Mouse (Mus musculus): ENCODE measurements around the gene Slc37a3.

DNA sequence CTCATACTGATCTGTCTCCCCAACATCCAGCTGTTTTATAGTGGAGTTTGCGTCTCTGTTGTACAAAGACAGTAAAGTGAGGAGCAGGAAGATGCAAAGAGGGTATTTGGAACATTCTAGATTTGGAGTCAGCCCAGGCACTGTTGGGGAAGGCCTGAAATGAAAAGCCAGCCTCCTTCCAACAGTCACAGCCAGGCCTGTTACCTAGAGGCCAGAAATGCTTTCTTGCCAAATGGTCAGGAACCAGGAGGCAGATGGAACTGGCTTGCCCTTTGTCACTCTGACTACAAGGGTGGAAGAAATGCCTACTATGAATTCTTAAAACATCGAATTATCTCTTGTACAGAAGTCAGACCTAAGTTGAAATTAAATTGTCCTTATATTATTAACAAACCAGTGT is 12.5 kb upstream of the Slc37a3 start:
- no peak for TF ChIP-seq CTCF (IDR thresholded peaks at IDR 0.05; ENCODE audit: extremely low read depth, insufficient read length, insufficient replicate concordance, low read depth, low read length)
- TF ChIP-seq POLR2A (IDR thresholded peaks at IDR 0.05; ENCODE audit: low read depth, low read length) = no peak
